Mouse (Mus musculus): ENCODE data around the gene Dagla.

DNA sequence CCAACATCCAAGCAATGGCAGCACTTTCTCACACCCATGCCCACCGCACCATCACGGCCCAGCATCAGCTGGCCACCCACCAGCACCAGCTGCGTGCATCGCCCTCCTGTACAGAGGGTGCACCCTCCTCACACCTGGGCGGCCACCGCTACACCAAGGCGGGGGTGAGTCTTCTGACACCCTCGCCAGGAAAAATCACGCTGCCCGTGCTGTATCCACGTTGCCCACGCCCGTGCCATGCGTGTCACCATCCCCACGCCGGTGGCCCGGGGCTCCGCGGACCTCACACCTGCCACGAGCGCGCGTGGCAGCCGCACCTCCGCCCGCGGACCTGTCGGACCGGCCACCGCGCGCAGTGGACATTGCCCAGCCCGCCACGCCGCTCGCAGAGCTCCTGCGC, 282 bp downstream of the Dagla start:
- TF ChIP-seq POLR2A (IDR thresholded peaks at IDR 0.05; ENCODE audit: insufficient read depth, low read depth, low read length) = no peak
- no peak for TF ChIP-seq CTCF (IDR thresholded peaks at IDR 0.05)
- no peak for TF ChIP-seq EP300 (IDR thresholded peaks at IDR 0.05; ENCODE audit: insufficient read depth, low read depth, low read length)

Measured in heart, adult 2 months (tissue).